Mouse (Mus musculus) liver, embryonic 11.5 days (tissue): ENCODE measurements around the gene Cks1b. TPM values are rescaled to one million over a fixed set of nuclear protein-coding genes. Genes with fewer than 3 reads are reported as not detected.

Source experiments
- ATAC-seq: fragments of 200-750 bp; cut with Nextera tagmentation; replicated peaks from 2 replicates; pipeline ENCODE4 v1.8.0; 2017; ENCODE audit warnings: moderate number of reproducible peaks, mild to moderate bottlenecking, moderate TSS enrichment, moderate library complexity; ENCODE audit not compliant: low FRiP score
- DNase-seq: peaks from one replicate; pipeline ENCODE4 v3.0.0-alpha.2; 2017; ENCODE audit warnings: low spot score
- H3K27ac ChIP-seq: fragments of 300-500 bp; sonication (generic); 2 replicates; pipeline ENCODE4 v1.5.1; 2014; ENCODE audit warnings: mild to moderate bottlenecking, low read depth, low read length, control low read depth
- H3K27me3 ChIP-seq: fragments of 300-500 bp; sonication (generic); replicated peaks from 2 replicates; pipeline ENCODE4 v1.6.1; 2014; ENCODE audit warnings: low read length, mixed read lengths; ENCODE audit not compliant: control insufficient read depth, insufficient read depth
- H3K36me3 ChIP-seq: fragments of 300-500 bp; sonication (generic); 2 replicates; pipeline ENCODE4 v1.6.1; 2014; ENCODE audit warnings: mild to moderate bottlenecking, low read length, moderate library complexity, mixed read lengths; ENCODE audit not compliant: control insufficient read depth, insufficient read depth
- H3K4me1 ChIP-seq: fragments of 300-500 bp; sonication (generic); replicated peaks from 2 replicates; pipeline ENCODE4 v1.6.1; 2014; ENCODE audit warnings: low read length, mixed read lengths; ENCODE audit not compliant: control insufficient read depth, insufficient read depth
- H3K4me2 ChIP-seq: fragments of 300-500 bp; sonication (generic); 2 replicates; pipeline ENCODE4 v1.6.1; 2014; ENCODE audit warnings: mild to moderate bottlenecking, control low read depth, moderate library complexity
- H3K4me3 ChIP-seq: fragments of 300-500 bp; sonication (generic); 2 replicates; pipeline ENCODE4 v1.5.1; 2014; ENCODE audit warnings: low read depth, low read length, control low read depth
- H3K9ac ChIP-seq: fragments of 300-500 bp; sonication (generic); 2 replicates; pipeline ENCODE4 v1.6.1; 2014; ENCODE audit warnings: low read depth, low read length, control low read depth
- H3K9me3 ChIP-seq: fragments of 300-500 bp; sonication (generic); 2 replicates; pipeline ENCODE4 v1.6.1; 2016; ENCODE audit warnings: low read length, inconsistent platforms, mixed read lengths; ENCODE audit not compliant: control insufficient read depth
- WGBS: fragments of 180-500 bp; shearing (Covaris S2); extraction: QIAGEN DNeasy Blood & Tissue Kit; methylation state at CpG from one replicate; pipeline ENCODE4 v1.1.7; 2014; 5-methylcytosine and 5-hydroxymethylcytosine counted together
- polyA plus RNA-seq: library from polyadenylated mRNA; unstranded; fragments of >200 nt; fragmentation: Nextera tagmentation; extraction: Ambion mirVana; gene quantifications from 2 replicates; pipeline ENCODE4 v1.2.1, GENCODE M21; 2014

Gene Cks1b
- polyA plus RNA-seq, 1 experiment from 2014 or later = 498 TPM

GRCm38 (mm10) chr3:89384331-89385076 is 33.7 kb downstream of the Cks1b start:
- DNase-seq (no peak), ATAC-seq (no peak)
- 71% methylated on average over 12 of the region's 12 CpGs for WGBS
- H3K4me2 ChIP-seq = no peak overlapping the region
- H3K4me3 ChIP-seq = no peak overlapping the region
- no peaks in the 10 kb centered on the region for H3K9me3 ChIP-seq
- H3K27me3 ChIP-seq = no peaks in the 10 kb centered on the region
- H3K27ac ChIP-seq = no peak overlapping the region
- peaks cover 29% of the 10 kb centered on the region for H3K4me1 ChIP-seq
- no peak overlapping the region for H3K9ac ChIP-seq
- H3K36me3 ChIP-seq = no peaks in the 10 kb centered on the region; the same call in 1 of the 2 replicates

- peaks cover 31% of the 10 kb centered on the region for H3K4me1 ChIP-seq
- no peak overlapping the region for H3K27ac ChIP-seq
- no peaks in the 10 kb centered on the region for H3K27me3 ChIP-seq
- no peak overlapping the region for H3K4me3 ChIP-seq
- ATAC-seq = no peak
- H3K36me3 ChIP-seq = peaks cover 2% of the 10 kb centered on the region; the same call in 1 of the 2 replicates
- H3K9ac ChIP-seq = no peak overlapping the region
- no peak overlapping the region for H3K4me2 ChIP-seq
- DNase-seq = no peak
- WGBS = 77% methylated on average over 5 of the region's 5 CpGs
- no peaks in the 10 kb centered on the region for H3K9me3 ChIP-seq
Observed at GRCm38 (mm10) chr3:89383651-89384255, 34.4 kb downstream of the Cks1b start.

DNA sequence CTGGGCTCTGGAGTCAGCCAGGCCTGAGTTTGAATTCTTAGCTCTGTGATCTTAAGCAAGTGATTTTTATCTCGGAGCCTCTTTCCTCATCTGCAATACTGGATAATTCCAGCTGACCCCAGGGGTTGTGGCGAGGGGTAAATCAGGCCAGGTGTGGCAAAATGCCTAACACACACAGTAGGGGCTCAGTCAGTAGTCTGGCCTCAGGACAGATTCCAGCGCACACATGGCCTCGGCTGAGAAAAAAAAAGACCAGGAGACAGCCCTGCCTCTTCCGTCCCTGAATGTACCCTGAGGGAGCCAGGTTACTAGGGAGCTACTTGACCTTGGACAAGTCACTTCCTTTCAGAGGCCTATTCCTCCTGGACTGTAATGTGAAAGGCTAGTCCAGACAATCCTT is 35.2 kb downstream of the Cks1b start:
- Histone ChIP-seq H3K27me3 (no peaks in the 10 kb centered on the region), H3K4me1 (peaks cover 25% of the 10 kb centered on the region), H3K36me3 (peaks cover 2% of the 10 kb centered on the region; the same call in 1 of the 2 replicates), H3K9ac (no peak overlapping the region), H3K9me3 (no peaks in the 10 kb centered on the region), H3K4me2 (no peak overlapping the region), H3K4me3 (no peak overlapping the region), H3K27ac (no peak overlapping the region)
- DNase-seq = no peak
- no peak for ATAC-seq
- 74% methylated on average over 5 of the region's 5 CpGs for WGBS

GRCm38 (mm10) chr3:89382033-89382882 is 35.9 kb downstream of the Cks1b start:
- 82% methylated on average over 9 of the region's 9 CpGs for WGBS
- no peaks in the 10 kb centered on the region for H3K27me3 ChIP-seq
- peaks cover 2% of the 10 kb centered on the region; the same call in 1 of the 2 replicates for H3K36me3 ChIP-seq
- H3K27ac ChIP-seq = no peak overlapping the region
- no peak for ATAC-seq
- no peak for DNase-seq
- H3K9ac ChIP-seq = no peak overlapping the region
- no peak overlapping the region for H3K4me2 ChIP-seq
- peaks cover 19% of the 10 kb centered on the region for H3K4me1 ChIP-seq
- H3K9me3 ChIP-seq = no peaks in the 10 kb centered on the region
- no peak overlapping the region for H3K4me3 ChIP-seq

GRCm38 (mm10) chr3:89381233-89381632 is 37.0 kb downstream of the Cks1b start:
- Histone ChIP-seq H3K9me3 (no peaks in the 10 kb centered on the region), H3K4me2 (no peak overlapping the region), H3K27ac (no peak overlapping the region), H3K4me1 (peaks cover 16% of the 10 kb centered on the region), H3K27me3 (no peaks in the 10 kb centered on the region), H3K9ac (no peak overlapping the region), H3K4me3 (no peak overlapping the region), H3K36me3 (peaks cover 2% of the 10 kb centered on the region; the same call in 1 of the 2 replicates)
- 89% methylated on average over 11 of the region's 11 CpGs for WGBS
- DNase-seq (no peak), ATAC-seq (no peak)

- WGBS = 90% methylated on average over 18 of the region's 18 CpGs
- no peak overlapping the region for H3K4me3 ChIP-seq
- H3K4me2 ChIP-seq = no peak overlapping the region
- H3K9ac ChIP-seq = no peak overlapping the region
- H3K9me3 ChIP-seq = no peaks in the 10 kb centered on the region
- peaks cover 12% of the 10 kb centered on the region for H3K4me1 ChIP-seq
- peaks cover 2% of the 10 kb centered on the region; the same call in 1 of the 2 replicates for H3K36me3 ChIP-seq
- DNase-seq = no peak
- no peaks in the 10 kb centered on the region for H3K27me3 ChIP-seq
- no peak overlapping the region for H3K27ac ChIP-seq
- no peak for ATAC-seq
Observed at GRCm38 (mm10) chr3:89380711-89381110, 37.5 kb downstream of the Cks1b start.

- H3K4me3 ChIP-seq = no peak overlapping the region
- H3K4me2 ChIP-seq = no peak overlapping the region
- H3K9me3 ChIP-seq = no peaks in the 10 kb centered on the region
- peaks cover 2% of the 10 kb centered on the region; the same call in 1 of the 2 replicates for H3K36me3 ChIP-seq
- no peak for DNase-seq
- ATAC-seq = no peak
- H3K4me1 ChIP-seq = peaks cover 9% of the 10 kb centered on the region
- H3K9ac ChIP-seq = no peak overlapping the region
- H3K27me3 ChIP-seq = no peaks in the 10 kb centered on the region
- no peak overlapping the region for H3K27ac ChIP-seq
- 92% methylated on average over 14 of the region's 14 CpGs for WGBS
Observed at GRCm38 (mm10) chr3:89380291-89380690, 37.9 kb downstream of the Cks1b start.

DNA sequence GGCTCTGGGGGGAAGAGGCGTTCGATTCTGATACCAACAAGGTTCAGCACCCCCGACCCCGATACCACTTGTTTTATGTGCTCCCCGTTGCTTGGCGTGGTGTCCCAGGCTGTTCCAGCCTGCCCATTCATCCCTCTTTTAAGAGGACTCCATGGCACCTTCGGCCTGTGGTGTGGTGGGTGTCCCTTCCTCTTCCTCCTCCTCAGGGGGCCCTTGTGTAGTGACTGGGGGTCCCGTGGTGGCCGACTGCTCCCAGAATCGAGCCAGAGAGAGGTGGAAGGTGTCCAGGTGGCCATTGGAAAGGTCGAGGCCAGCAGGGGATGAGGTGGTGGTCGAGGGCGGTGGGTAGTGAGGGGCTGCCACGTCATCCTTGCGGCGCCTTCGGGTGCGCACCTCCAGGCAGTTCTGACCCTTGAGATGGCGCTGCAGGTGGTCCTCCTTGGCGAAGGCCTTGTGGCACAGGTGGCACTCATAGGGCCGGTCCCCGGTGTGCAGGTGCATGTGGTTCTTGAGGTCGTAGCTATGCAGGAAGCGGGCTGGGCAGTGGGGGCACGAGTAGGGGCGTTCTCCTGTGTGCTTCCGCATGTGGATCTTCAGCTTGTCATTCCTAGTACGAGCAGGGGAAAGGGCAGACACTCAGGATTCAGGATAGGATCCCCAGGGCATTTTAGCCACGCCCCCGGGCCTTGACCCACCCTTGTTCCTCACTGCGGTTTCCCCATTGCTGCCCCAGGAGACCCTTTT is 38.6 kb downstream of the Cks1b start:
- H3K4me2 ChIP-seq = no peak overlapping the region
- no peak overlapping the region for H3K9ac ChIP-seq
- H3K4me3 ChIP-seq = no peak overlapping the region; the same call in 1 of the 2 replicates
- DNase-seq = no peak
- H3K4me1 ChIP-seq = peaks cover 6% of the 10 kb centered on the region
- peaks cover 2% of the 10 kb centered on the region; the same call in 1 of the 2 replicates for H3K36me3 ChIP-seq
- WGBS = 86% methylated on average over 31 of the region's 31 CpGs
- no peak overlapping the region for H3K27ac ChIP-seq
- no peaks in the 10 kb centered on the region for H3K27me3 ChIP-seq
- ATAC-seq = no peak
- no peaks in the 10 kb centered on the region for H3K9me3 ChIP-seq
